Mouse (Mus musculus) gastrocnemius, adult 18-20 months (tissue): ENCODE data around the gene Cracr2b. TPM values are rescaled to one million over a fixed set of nuclear protein-coding genes. Genes with fewer than 3 reads are reported as not detected.

Experiments
- DNase-seq: peaks from one replicate; pipeline ENCODE4 v3.0.0; 2021; ENCODE audit warnings: low spot score
- total RNA-seq, 2 experiments: library from RNA; stranded (reverse); gene quantifications; 2 replicates each; pipeline ENCODE4 v1.2.3; 2021

Gene Cracr2b
- total RNA-seq, 2 experiments from 2014 or later = 7.2 to 8.9 TPM

DNA sequence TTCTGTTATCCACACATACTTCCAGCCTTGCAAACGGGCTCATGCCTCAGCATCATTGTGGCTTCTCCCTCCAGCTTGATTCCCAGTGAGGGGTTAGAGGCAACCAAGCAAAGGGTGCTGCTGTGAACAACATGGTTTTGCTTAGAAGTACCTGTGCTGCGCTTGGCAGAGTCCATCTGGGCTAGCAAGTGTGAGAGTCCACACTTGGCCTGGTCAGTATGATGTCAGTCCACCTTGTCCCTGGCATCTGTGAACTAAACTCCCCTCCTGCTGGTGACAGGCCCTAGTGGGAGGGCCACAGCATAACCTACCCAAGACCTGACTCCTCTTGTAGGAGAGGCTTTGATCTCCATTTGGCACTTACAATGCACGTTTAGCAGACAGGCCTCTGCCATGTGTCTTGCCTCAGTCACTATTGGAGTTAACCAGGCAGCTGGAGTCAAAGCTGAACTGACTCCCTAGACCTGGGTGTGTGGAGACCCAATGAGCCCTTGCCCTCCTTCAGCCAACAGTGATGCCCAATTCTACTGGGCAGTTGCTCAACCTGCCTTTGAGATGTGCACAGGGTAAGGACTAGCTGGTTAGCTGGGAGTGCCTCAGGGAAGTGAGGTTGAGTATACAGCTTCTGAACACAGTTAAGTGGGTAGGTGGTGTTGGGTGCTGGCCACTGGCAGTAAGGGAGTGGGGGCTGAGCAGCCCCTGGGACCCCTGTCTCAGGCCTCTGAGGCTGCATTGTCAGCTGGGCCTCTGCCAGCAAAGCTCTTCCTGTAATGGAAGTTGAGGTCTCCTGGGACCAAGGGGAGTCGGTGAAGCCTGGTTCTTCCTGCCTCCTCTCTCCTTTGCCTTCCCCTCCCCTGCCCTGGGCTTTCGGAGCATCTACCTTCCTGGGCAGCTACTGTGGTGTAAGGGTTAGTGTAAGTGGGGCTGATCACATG is 23.6 kb downstream of the Cracr2b start:
- DNase-seq = no peak

DNA sequence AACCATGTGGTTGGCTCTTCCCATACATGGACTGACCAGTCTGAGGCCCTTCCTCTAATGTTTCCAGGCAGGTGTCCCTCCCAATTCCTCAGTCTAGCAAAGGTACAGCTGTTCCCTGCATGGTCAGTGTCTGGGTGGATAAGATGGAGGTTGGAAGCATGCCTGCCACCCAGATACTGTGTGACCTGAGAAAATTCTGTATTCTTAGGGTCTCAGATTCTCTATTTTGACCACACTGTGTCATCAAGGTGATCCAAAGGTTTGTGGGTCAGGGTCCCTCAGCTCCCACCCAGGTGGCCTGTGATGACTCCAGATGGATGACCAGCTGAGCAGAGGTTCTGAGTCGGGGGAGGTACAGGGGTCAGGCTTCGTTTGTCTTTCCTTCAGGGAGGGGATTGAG is 24.3 kb downstream of the Cracr2b start:
- no peak for DNase-seq

GRCm38 (mm10) chr7:141485606-141486005 is 24.7 kb downstream of the Cracr2b start:
- no peak for DNase-seq

DNA sequence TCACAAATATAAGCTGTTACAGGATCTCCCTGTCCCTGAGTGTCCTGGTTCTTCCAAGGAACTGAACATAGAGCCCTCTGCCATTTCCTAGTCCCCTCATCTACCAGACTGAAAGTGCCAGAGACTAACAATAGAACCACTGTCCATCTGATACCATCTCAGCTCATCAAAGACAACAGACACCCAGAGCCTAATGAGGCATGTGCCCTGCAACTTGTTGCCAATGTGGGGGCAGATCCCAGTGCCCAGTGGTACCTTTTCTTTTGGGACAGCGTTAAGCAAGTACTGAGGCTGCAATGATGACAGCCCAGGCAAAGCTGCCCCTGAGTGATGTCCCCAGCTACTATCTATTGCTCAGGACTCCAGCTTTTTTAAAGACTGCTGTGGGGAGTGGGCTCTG is 25.3 kb downstream of the Cracr2b start:
- no peak for DNase-seq

DNA sequence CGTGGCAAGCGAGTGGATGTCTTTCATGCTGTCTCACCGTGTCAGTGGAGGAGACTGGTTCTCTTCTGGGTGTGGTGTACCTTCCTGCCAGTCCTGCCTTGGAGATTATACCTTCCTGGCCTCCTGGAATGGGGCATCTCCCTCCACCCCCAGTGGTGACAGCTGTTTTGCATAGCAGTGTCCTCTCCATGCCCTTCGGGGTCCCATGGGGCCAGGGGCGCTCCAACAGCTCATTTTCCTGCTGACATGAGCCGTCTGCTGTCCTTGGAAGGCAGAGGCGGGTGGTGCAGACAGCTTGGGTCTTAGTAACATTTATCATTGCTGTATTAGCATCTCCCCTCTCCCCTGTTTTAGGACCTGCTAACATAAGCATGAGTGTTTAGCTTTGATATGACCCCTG is 26.2 kb downstream of the Cracr2b start:
- no peak for DNase-seq

GRCm38 (mm10) chr7:141491151-141491550 is 30.3 kb downstream of the Cracr2b start:
- DNase-seq = no peak

- no peak for DNase-seq
These were observed 31.8 kb downstream of the Cracr2b start for GRCm38 (mm10) chr7:141492738-141493137.

DNA sequence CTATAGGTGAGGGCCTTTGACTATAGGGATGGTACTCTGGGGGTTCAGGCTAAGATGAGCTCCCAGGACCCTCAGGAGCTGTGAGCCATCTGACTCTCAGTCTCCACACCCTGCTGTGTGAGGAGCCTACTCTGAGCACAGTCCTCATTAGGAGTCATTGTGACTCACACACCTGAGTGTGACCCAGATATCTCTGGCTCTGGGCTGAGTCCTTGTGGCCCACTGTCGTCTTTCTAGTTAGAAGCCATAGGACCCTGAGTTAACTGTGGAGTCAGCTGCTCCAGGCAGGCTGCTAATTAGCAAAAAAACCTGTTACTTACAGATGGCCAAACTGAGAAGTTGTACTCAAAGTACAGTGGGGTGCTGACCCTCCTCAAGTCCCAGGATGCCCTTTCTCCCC is 32.8 kb downstream of the Cracr2b start:
- DNase-seq = no peak

GRCm38 (mm10) chr7:141495379-141495778 is 34.5 kb downstream of the Cracr2b start:
- no peak for DNase-seq

GRCm38 (mm10) chr7:141495940-141496339 is 35.0 kb downstream of the Cracr2b start:
- no peak for DNase-seq

DNA sequence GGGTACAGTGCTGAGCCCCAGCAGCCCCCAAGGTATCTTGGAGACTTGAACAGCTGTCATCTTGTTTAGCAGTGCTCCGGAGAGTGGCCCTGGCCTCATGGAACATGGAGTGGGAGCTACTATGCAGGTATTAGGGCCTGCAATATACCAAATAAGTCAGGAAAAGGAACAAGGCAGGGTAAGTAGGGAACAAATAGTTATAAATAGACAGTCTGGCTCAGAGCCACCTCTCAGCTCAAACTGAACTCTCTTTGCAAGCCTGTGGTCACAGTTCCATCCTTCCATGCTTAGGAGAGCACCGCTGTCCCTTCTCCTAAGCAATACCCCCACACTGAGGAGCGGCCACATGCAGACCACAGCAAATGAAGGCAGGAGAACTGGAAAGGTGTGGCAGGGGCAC is 36.7 kb downstream of the Cracr2b start:
- peak; percentile 43 for DNase-seq

DNA sequence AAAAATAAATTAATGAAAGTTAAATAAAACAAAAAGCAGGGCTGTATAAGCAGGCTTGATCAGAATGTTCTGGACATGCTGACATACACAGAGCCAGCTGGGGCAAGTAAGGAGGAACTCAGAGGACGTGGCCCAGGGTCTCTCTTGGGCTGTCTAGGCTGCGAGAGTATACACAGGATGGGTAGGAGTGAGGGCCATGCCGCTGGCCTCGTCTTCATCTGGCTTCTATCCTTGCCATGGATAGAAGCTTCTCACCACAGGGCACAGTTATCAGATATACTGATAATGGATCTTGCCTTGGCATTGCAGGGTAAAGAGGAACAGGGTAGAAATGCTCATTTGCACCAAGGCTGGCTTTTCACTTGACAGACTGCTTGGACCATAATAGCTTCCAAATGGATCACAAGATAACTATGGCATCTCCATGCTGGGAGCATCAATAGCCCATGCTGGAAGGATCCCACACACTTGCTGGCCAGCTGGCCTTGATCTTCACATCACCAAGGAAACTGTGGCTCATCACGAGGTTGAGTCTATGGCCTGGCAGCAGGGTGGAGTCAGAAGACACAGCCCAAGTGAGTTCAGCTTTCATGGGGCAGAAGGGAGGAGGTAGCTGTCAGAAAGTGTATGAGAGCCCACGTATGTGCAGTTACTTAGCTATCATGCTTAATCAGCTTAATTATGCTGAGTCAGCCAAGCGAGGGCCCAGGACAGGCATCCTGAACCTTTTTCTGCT is 41.1 kb downstream of the Cracr2b start:
- no peak for DNase-seq

GRCm38 (mm10) chr7:141502556-141502905 is 41.6 kb downstream of the Cracr2b start:
- DNase-seq = no peak

DNA sequence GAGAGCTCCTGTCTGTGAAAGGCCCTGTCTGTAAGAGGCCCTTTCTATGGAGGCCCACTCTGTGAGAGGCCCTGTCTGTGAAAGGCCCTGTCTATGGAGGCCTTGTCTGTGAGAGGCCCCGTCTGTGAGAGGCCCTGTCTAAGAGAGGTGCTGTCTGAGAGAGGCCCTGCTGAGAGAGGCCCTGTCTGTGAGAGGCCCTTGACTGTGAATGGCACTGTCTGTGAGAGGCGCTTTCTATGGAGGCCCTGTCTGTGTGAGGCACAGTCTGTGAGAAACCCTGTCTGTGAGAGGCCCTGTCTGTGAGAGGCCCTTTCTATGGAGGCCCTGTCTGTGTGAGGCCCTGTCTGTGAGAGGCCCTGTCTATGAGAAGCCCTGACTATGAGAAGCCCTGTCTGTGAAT is 45.4 kb downstream of the Cracr2b start:
- DNase-seq = no peak

- DNase-seq = no peak
These were observed 47.3 kb downstream of the Cracr2b start for GRCm38 (mm10) chr7:141508160-141508559.

GRCm38 (mm10) chr7:141510196-141510595 is 49.3 kb downstream of the Cracr2b start:
- no peak for DNase-seq

GRCm38 (mm10) chr7:141510681-141511191 is 49.8 kb downstream of the Cracr2b start:
- no peak for DNase-seq

Other genes with a start within 250 kb of the Cracr2b start
- gene Lmntd2, start 247.0 kb upstream of the Cracr2b start, total RNA-seq = not detected
- gene Rassf7, start 245.2 kb upstream of the Cracr2b start, total RNA-seq = under 1 TPM; 0.24 to 0.48 TPM
- gene Phrf1, start 232.3 kb upstream of the Cracr2b start, total RNA-seq = 10 to 100 TPM; 19.5 to 24.8 TPM
- gene Irf7, start 194.6 kb upstream of the Cracr2b start, total RNA-seq = 1 to 10 TPM in 1 of 2 experiments, under 1 TPM in 1; 0.25 to 1.4 TPM
- not detected for gene Cdhr5, start 184.3 kb upstream of the Cracr2b start, total RNA-seq
- not detected for gene Sct, start 182.0 kb upstream of the Cracr2b start, total RNA-seq
- not detected for gene Drd4, start 169.1 kb upstream of the Cracr2b start, total RNA-seq
- gene Deaf1, start 133.4 kb upstream of the Cracr2b start, total RNA-seq = 10 to 100 TPM in 1 of 2 experiments, 1 to 10 TPM in 1; 8.9 to 13.2 TPM
- gene Tmem80, start 133.4 kb upstream of the Cracr2b start, total RNA-seq = 10 to 100 TPM; 13.7 to 13.9 TPM
- 1 to 10 TPM; 1.1 to 2.3 TPM for gene Eps8l2, start 122.2 kb upstream of the Cracr2b start, total RNA-seq
- 10 to 100 TPM; 84.5 to 85.6 TPM for gene Taldo1, start 68.9 kb upstream of the Cracr2b start, total RNA-seq
- 1 to 10 TPM; 6.6 to 7.5 TPM for gene Gatd1, start 47.0 kb upstream of the Cracr2b start, total RNA-seq
- gene Cend1, start 31.6 kb upstream of the Cracr2b start, total RNA-seq = under 1 TPM; 0.39 to 0.47 TPM
- gene Slc25a22, start 23.2 kb upstream of the Cracr2b start, total RNA-seq = 10 to 100 TPM; 18.2 to 21.3 TPM
- under 1 TPM; 0.09 to 0.14 TPM for gene Pidd1, start 17.1 kb upstream of the Cracr2b start, total RNA-seq
- gene Rplp2, start 13.7 kb upstream of the Cracr2b start, total RNA-seq = 100 to 1,000 TPM; 526 to 630 TPM
- 100 to 1,000 TPM; 288 to 309 TPM for gene Pnpla2, start 5.9 kb upstream of the Cracr2b start, total RNA-seq
- gene Cd151, start 6.3 kb downstream of the Cracr2b start, total RNA-seq = 10 to 100 TPM; 82.6 to 90.7 TPM
- gene Polr2l, start 14.0 kb downstream of the Cracr2b start, total RNA-seq = 10 to 100 TPM; 62.0 to 64.3 TPM
- 1 to 10 TPM; 6.6 to 7.1 TPM for gene Tspan4, start 14.1 kb downstream of the Cracr2b start, total RNA-seq
- 10 to 100 TPM; 11.2 to 13.1 TPM for gene Chid1, start 78.8 kb downstream of the Cracr2b start, total RNA-seq
- 10 to 100 TPM; 51.7 to 56.6 TPM for gene Ap2a2, start 101.1 kb downstream of the Cracr2b start, total RNA-seq
- not detected for gene Muc6, start 194.2 kb downstream of the Cracr2b start, total RNA-seq
- gene Muc2, start 229.2 kb downstream of the Cracr2b start, total RNA-seq = not detected